Mouse (Mus musculus) embryonic facial prominence, embryonic 12.5 days (tissue): ENCODE measurements around the gene Nrcam. TPM values are rescaled to one million over a fixed set of nuclear protein-coding genes. Genes with fewer than 3 reads are reported as not detected.

Experiments
- ATAC-seq: fragments of 200-750 bp; cut with Nextera tagmentation; 2 replicates; pipeline ENCODE4 v1.8.0; 2017; ENCODE audit not compliant: insufficient number of reproducible peaks, insufficient read depth, low FRiP score, low TSS enrichment
- H3K27ac ChIP-seq: fragments of 300-500 bp; sonication (generic); 2 replicates; pipeline ENCODE4 v1.5.1; 2016; ENCODE audit warnings: mild to moderate bottlenecking
- H3K27me3 ChIP-seq: fragments of 300-500 bp; sonication (generic); 2 replicates; pipeline ENCODE4 v1.6.1; 2016; ENCODE audit warnings: mild to moderate bottlenecking, moderate library complexity
- H3K36me3 ChIP-seq: fragments of 300-500 bp; sonication (generic); 2 replicates; pipeline ENCODE4 v1.6.1; 2016; ENCODE audit warnings: mild to moderate bottlenecking
- H3K4me1 ChIP-seq: fragments of 300-500 bp; sonication (generic); 2 replicates; pipeline ENCODE4 v1.6.1; 2016
- H3K4me2 ChIP-seq: fragments of 300-500 bp; sonication (generic); replicated peaks from 2 replicates; pipeline ENCODE4 v1.6.1; 2016; ENCODE audit warnings: mild to moderate bottlenecking, moderate library complexity
- H3K4me3 ChIP-seq: fragments of 300-500 bp; sonication (generic); 2 replicates; pipeline ENCODE4 v1.5.1; 2016; ENCODE audit warnings: mild to moderate bottlenecking
- H3K9ac ChIP-seq: fragments of 300-500 bp; sonication (generic); 2 replicates; pipeline ENCODE4 v1.6.1; 2016; ENCODE audit warnings: mild to moderate bottlenecking, moderate library complexity
- H3K9me3 ChIP-seq: fragments of 300-500 bp; sonication (generic); 2 replicates; pipeline ENCODE4 v1.6.1; 2016; ENCODE audit warnings: mild to moderate bottlenecking, moderate library complexity
- WGBS: fragments of 180-500 bp; shearing (Covaris S2); methylation state at CpG from one replicate; pipeline ENCODE4 v1.1.7; 2016; 5-methylcytosine and 5-hydroxymethylcytosine counted together
- polyA plus RNA-seq: library from polyadenylated mRNA; unstranded; fragments of >200 nt; fragmentation: Nextera tagmentation; extraction: Ambion mirVana; gene quantifications from 2 replicates; pipeline ENCODE4 v1.2.1, GENCODE M21; 2016

Nrcam gene
- polyA plus RNA-seq, 1 experiment from 2014 or later = 9.5 TPM

DNA sequence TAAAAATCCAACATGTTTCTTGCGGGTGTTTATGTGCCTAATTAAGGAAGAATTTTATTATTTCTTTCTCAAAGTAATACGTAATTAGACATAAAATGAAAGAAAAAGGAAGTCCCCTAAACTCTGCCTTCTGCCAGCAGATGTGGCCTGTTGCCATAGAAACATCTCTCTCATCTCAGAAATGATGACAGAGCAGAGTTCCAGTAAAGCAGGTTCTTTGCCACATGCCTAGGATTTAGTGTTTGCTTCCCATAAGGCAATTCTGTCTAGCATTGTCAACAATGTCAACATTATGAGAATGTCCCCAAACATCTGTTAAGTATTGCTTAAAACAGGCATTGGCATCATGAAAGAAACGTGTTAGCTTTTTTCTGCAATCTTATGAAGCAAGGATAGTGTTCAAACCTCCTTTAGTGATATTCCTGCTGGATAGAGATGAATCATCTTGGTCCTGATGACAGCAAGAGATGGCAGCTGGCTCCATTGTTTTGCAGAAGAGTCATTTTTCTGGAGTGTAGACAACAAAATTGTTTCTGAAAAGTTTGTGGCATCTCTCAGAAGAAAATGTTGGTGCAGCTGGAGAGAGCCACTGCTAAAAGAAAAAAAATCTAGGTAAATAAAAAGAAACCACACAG is 42.5 kb downstream of the Nrcam start:
- H3K27ac ChIP-seq = no peak overlapping the region
- H3K9ac ChIP-seq = no peak overlapping the region
- no peaks in the 10 kb centered on the region for H3K36me3 ChIP-seq
- H3K4me2 ChIP-seq = no peak overlapping the region
- ATAC-seq = no peak
- no peaks in the 10 kb centered on the region for H3K27me3 ChIP-seq
- no peaks in the 10 kb centered on the region for H3K4me1 ChIP-seq
- WGBS = 67% methylated on average over 3 of the region's 3 CpGs
- no peaks in the 10 kb centered on the region for H3K9me3 ChIP-seq
- H3K4me3 ChIP-seq = no peak overlapping the region

DNA sequence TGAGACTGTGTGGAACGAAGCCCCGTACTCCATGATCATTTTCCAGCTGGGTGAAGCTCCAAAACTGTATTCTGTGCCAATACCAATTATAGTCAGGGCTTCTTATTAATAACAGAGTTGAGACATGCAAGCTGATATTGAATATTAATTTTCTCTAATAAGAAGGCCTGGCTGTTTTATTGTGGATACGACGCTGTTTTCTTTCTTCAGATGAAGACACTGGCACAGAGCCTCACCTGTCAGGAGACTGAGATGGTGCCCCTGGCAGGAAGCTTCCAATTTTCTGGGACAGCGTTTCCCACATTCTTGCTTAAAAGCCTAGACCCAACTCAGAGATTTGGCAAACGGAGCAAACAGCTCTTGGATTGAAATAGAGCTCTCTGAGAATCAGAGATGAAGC is 47.3 kb downstream of the Nrcam start:
- H3K9me3 ChIP-seq = no peaks in the 10 kb centered on the region
- no peak overlapping the region for H3K4me3 ChIP-seq
- H3K4me2 ChIP-seq = no peak overlapping the region
- no peak overlapping the region for H3K9ac ChIP-seq
- ATAC-seq = no peak
- H3K27ac ChIP-seq = no peak overlapping the region
- no peaks in the 10 kb centered on the region for H3K4me1 ChIP-seq
- H3K27me3 ChIP-seq = no peaks in the 10 kb centered on the region
- no peaks in the 10 kb centered on the region for H3K36me3 ChIP-seq
- WGBS = 70% methylated on average over 6 of the region's 6 CpGs

DNA sequence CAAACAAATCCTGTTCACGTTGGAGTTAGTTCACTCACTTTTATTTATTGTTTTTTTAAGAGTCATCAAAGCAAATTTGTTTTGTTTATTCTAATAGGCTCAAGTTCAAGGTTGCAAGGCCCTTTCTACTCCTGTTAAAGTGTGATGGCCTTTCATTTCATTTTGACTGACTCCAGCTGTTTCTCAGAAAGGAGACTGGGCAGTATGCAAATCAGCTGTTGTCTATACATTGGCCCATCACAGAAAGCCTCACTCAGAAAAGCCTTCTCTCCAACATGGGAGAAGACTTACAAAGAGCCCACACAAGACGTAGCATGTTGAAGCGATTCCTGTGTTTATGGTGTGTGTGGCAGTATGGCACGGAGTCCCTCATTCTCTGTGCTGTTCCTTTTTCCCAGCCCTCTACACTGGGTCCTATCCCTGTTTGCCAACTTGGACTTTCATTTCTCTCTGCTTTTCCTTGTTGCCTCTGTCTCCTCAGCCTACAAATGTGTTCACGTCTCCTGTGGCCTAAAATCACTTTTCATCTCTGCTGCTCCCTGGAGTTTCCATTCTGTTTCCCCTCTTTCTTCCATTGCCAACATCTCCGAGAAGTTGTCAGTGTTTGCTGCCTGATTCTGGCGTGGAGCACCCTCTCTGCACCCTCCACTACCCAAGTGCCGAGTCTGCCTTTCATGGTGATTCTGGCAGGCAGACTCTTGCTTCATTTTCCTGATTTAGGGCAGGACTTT is 49.9 kb downstream of the Nrcam start:
- H3K36me3 ChIP-seq = no peaks in the 10 kb centered on the region
- no peak overlapping the region for H3K27ac ChIP-seq
- H3K4me2 ChIP-seq = no peak overlapping the region
- ATAC-seq = no peak
- H3K4me3 ChIP-seq = no peak overlapping the region
- no peaks in the 10 kb centered on the region for H3K9me3 ChIP-seq
- H3K27me3 ChIP-seq = no peaks in the 10 kb centered on the region
- no peak overlapping the region for H3K9ac ChIP-seq
- WGBS = 81% methylated on average over 8 of the region's 8 CpGs
- no peaks in the 10 kb centered on the region for H3K4me1 ChIP-seq

DNA sequence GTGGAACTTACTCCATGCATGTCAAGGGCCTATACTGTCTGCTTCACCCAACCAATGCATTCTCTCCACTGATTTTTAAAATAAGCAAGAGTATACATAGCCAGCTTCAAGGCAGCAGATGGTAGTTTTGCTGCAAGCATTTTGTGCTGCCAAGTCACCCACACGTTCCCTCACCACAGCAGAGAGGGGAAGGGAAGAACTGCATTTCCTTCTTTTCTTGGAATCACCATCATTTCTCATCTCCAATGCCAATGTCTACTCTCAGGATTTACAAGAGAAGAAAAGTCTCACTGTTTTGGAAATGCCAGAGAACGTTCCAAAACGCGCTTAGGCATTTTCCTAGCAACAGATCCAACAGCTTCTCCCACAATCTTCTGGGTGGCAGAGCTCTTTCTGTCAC is 52.1 kb downstream of the Nrcam start:
- no peaks in the 10 kb centered on the region for H3K9me3 ChIP-seq
- H3K4me2 ChIP-seq = no peak overlapping the region
- no peak overlapping the region for H3K27ac ChIP-seq
- no peaks in the 10 kb centered on the region for H3K36me3 ChIP-seq
- no peak overlapping the region for H3K9ac ChIP-seq
- WGBS = 88% methylated on average over 4 of the region's 4 CpGs
- ATAC-seq = no peak
- no peaks in the 10 kb centered on the region for H3K27me3 ChIP-seq
- H3K4me1 ChIP-seq = no peaks in the 10 kb centered on the region
- H3K4me3 ChIP-seq = no peak overlapping the region

DNA sequence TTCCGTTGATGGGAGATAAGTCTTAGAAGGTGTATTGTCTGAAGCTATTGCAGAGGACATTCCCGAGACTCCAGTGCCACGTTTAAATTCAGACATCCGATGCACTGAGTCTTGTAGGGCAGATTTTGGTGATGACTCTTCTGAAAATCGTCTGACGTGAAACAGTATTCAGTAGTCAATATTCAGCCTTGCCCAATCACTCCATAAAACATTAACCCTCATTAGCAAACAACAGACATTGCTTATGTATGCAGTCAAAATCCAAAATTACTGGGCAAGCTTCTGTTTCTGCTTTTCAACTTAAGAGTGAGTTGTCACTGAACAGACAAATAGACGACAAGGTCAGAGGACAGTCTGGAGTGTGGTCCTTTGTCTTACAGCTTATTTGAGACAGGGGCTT is 57.7 kb downstream of the Nrcam start:
- ATAC-seq = no peak
- WGBS = 61% methylated on average over 7 of the region's 7 CpGs
- no peaks in the 10 kb centered on the region for H3K36me3 ChIP-seq
- H3K27me3 ChIP-seq = no peaks in the 10 kb centered on the region
- no peak overlapping the region for H3K4me2 ChIP-seq
- no peak overlapping the region for H3K4me3 ChIP-seq
- H3K4me1 ChIP-seq = peaks cover 7% of the 10 kb centered on the region; the same call in 1 of the 2 replicates
- H3K9ac ChIP-seq = no peak overlapping the region
- no peak overlapping the region for H3K27ac ChIP-seq
- no peaks in the 10 kb centered on the region for H3K9me3 ChIP-seq

DNA sequence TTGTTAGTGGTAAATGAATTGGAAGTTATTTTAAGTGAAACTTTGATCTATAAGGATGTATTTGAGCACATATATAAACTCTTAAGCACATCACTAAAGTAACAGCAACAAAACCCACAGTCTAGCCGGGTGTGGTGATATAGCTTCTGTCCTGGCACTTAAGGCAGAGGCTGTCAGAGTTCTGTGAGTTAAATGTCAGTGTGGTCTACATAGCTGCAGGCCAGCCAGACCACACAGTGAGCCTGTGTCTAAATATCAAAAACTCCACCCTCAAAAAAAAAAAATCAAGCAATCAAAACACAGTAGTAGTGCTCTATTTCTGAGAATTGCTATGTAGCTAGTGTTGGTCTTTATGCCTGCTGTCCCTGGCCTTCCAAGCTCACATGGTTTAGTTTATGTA is 59.5 kb downstream of the Nrcam start:
- no peak for ATAC-seq
- Histone ChIP-seq H3K4me3 (no peak overlapping the region), H3K4me1 (peaks cover 7% of the 10 kb centered on the region; the same call in 1 of the 2 replicates), H3K27me3 (no peaks in the 10 kb centered on the region), H3K9ac (no peak overlapping the region), H3K36me3 (no peaks in the 10 kb centered on the region), H3K9me3 (no peaks in the 10 kb centered on the region), H3K4me2 (no peak overlapping the region), H3K27ac (no peak overlapping the region)
- 37% methylated on average over 1 of the region's 1 CpGs for WGBS

DNA sequence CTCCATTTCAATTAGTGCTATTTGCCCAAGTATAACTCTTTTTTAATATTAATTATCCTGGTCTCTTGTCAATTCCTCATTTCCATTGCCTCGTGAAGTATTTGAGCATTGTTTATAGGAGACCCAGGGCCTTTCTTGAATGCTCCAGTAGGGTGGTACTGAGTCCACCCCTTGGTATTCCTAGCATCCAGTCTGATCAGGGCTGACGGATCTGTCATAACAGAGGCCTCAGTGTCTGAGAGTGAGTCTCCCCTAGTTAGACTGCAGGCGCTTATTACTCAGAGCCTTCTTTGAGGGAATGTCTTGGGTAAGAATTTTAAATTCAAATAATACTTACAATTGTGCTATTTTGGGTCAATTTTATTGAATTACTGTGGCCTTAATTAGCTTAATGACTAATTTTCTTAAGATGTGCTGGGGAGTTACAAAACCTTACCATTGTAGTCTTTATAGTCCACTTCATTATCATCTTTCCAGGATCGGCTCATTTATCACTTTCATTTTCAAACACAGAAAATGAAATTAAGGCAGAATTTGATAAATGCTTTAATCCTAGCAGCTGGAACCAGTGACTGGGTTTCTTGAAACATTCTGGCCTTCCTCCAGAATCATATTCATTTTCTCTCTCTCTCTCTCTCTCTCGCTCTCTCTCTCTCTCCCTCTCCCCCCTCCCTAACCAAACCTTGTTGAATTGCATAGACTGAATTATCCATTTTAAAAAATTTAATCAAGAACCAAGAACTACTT is 61.9 kb downstream of the Nrcam start:
- ATAC-seq = no peak
- WGBS = 62% methylated on average over 5 of the region's 5 CpGs

DNA sequence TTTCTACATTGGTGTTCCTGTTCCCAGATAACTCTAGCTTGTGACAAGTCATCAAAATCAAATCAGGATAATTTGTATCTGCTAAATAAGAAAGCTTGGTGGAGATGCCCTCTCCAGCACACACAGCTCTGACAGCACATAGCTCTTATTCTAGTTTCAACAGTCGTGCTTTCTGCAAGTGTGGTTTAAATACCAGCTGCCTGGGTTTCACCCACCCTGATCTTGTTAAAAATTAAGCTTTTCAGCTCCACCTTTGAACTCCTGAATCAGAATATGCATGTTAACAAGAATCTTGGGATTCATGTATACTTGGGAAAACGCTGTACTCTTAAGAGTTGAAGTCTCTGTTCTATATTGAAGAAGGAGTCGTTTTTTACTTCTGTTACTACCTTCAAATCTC is 66.2 kb downstream of the Nrcam start:
- 79% methylated on average over 3 of the region's 3 CpGs for WGBS
- H3K36me3 ChIP-seq = no peaks in the 10 kb centered on the region
- H3K4me3 ChIP-seq = no peak overlapping the region
- no peak for ATAC-seq
- H3K27me3 ChIP-seq = no peaks in the 10 kb centered on the region
- no peaks in the 10 kb centered on the region for H3K9me3 ChIP-seq
- no peak overlapping the region for H3K9ac ChIP-seq
- H3K4me1 ChIP-seq = no peaks in the 10 kb centered on the region
- no peak overlapping the region for H3K27ac ChIP-seq
- H3K4me2 ChIP-seq = no peak overlapping the region

More for the DNA sequence above, 61.9 kb downstream of the Nrcam start:
- no peaks in the 10 kb centered on the region for H3K9me3 ChIP-seq
- H3K27me3 ChIP-seq = no peaks in the 10 kb centered on the region
- H3K9ac ChIP-seq = no peak overlapping the region
- no peak overlapping the region for H3K27ac ChIP-seq
- peaks cover 7% of the 10 kb centered on the region; the same call in 1 of the 2 replicates for H3K4me1 ChIP-seq
- no peaks in the 10 kb centered on the region for H3K36me3 ChIP-seq
- H3K4me3 ChIP-seq = no peak overlapping the region
- H3K4me2 ChIP-seq = no peak overlapping the region

DNA sequence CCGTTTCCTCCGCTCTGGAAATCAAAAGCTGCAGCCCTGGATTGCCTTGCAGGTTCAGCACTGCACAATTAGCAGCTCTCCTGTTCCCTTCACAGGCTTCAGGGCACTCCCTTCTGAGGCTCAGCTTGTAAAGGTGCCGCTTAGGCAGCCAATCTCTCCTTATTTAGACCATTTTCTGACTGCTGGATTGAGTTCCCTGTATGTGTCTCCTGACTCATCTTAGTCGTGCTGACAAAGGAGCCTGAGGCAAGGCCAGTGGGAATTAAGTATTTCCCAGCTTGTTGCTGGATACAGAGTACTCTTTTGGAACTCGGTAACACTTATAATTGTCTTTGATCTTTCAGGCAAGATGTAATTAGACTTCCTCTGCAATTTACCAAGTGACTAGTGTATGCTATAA is 69.1 kb downstream of the Nrcam start:
- Histone ChIP-seq H3K27ac (no peak overlapping the region), H3K4me1 (no peaks in the 10 kb centered on the region), H3K36me3 (no peaks in the 10 kb centered on the region), H3K9me3 (no peaks in the 10 kb centered on the region), H3K9ac (no peak overlapping the region), H3K27me3 (no peaks in the 10 kb centered on the region), H3K4me2 (no peak overlapping the region), H3K4me3 (no peak overlapping the region)
- no peak for ATAC-seq
- 29% methylated on average over 5 of the region's 5 CpGs for WGBS

DNA sequence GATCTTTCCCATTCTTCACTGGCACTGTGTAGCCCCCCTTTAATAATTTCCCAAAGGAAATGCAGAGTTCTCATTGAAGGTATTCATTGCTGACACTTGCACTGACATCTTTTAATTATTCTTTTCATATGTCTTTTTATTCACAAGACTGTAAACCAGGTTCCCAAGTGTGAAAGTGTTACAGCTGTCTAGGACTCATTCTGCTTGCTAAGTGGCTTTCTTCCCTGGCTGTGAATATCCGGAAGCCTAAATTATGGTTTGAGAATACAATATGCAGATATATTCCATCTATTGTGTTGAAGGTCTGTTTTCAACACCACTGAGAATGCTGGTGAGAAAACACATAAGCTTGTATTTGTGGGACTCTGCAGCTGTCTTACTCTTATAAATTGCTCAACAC is 73.4 kb downstream of the Nrcam start:
- Histone ChIP-seq H3K9ac (no peak overlapping the region), H3K9me3 (no peaks in the 10 kb centered on the region), H3K4me3 (no peak overlapping the region), H3K36me3 (no peaks in the 10 kb centered on the region), H3K27ac (no peak overlapping the region), H3K27me3 (no peaks in the 10 kb centered on the region), H3K4me2 (no peak overlapping the region), H3K4me1 (no peaks in the 10 kb centered on the region)
- 86% methylated on average over 1 of the region's 1 CpGs for WGBS
- no peak for ATAC-seq

DNA sequence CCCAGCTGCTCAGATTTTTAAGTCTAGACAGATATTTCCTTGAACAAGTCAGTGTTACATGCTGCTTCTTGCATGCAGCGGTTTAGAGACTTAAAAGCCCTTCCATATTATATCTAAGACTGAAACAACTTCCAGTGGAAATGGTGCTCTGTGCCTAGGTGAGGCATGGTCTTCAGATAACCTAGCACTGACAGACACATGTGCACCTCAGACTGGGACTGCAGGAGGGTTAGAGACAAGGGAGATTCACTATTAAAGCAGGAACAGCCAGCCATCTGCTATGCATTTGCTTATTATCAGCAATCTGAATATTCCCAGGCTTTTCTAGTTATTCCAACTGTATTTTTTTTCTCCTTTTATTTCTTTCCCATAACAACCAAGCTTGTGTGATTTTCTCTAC is 74.6 kb downstream of the Nrcam start:
- Histone ChIP-seq H3K4me2 (no peak overlapping the region), H3K36me3 (no peaks in the 10 kb centered on the region), H3K4me1 (no peaks in the 10 kb centered on the region), H3K4me3 (no peak overlapping the region), H3K27ac (no peak overlapping the region), H3K27me3 (no peaks in the 10 kb centered on the region), H3K9ac (no peak overlapping the region), H3K9me3 (no peaks in the 10 kb centered on the region)
- no peak for ATAC-seq
- WGBS = 79% methylated on average over 1 of the region's 1 CpGs
